Mouse (Mus musculus): ENCODE measurements around the gene Rptor.

The Rptor gene

DNA sequence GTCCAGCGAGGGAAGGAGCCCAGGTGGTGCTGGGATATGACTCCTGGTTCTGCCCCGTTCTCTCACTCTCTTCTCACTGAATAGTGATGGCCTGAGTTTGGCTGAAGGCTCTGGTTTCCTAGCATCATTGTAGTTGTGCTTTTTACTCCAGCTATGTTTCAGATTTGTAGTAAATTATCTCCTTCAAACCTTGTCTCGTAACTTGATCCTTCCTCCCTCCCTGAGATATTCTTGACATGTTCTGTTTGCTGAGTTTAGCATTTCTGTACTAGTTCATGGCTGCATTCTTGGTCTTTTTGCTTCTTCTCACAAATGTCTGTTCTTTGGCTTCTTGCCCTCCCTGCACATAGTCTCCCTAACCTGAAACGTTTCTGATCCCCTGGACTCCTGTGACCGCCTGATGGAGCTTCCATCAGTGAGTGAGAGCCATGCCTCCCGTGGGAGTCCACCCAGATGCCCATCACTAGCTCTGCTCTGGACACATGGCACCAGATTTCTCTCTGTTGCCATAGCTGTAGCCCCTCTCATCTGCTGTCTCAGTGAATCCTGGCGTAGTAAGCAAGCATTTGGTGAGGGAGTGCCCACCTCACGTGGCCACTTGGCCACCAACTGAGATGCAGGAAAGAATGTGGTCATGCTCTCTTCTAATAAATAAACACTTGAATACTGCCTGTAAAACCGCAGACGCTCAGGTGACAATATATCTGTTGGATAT lies 91.6 kb downstream of the Rptor start:
- DNase-seq: no peak

- no peak for DNase-seq
These were observed 93.7 kb downstream of the Rptor start for GRCm38 (mm10) chr11:119696401-119696800.

- no peak for DNase-seq
These were observed 102.8 kb downstream of the Rptor start for GRCm38 (mm10) chr11:119705381-119706066.

DNA sequence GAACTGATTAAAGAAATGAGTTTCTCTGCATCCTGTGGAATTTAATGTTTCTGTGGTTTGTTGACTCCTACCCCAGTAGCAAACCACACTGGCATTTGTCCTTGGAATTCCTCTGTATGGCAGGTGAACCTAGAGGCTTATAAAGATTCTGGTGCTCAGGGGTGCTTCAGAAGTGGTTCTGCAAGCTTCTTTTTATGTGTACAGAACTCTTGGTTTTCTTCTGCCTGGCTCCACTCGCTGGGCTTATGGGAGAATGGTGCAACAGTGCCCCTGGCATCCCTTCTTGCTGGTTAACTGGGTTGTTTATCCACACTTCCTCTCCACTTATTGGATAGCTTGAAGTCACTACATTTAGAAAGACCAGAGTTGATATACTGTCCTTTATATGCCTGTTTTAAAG lies 104.6 kb downstream of the Rptor start:
- DNase-seq: no peak

DNA sequence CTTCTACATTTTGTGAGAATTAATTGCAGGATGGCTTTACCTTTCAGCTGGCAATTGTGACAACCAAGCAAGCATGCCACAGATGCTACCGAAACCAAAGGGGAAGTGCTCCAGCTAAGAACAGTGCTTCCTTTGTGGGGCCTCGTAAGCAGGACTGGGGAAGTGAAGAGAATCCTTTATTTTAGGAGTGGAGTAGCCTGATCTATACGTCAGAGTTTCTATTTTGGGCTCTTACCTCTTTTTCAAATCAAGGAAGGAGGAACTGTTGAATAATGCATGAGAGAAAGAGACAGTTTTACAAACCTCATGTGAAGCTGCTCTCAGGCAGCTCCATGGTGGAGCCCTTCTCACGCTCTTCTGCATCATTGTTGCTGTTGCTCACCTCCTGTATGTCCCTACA lies 106.5 kb downstream of the Rptor start:
- DNase-seq: no peak

GRCm38 (mm10) chr11:119710338-119710737 lies 107.6 kb downstream of the Rptor start:
- no peak for DNase-seq

GRCm38 (mm10) chr11:119710822-119711221 lies 108.1 kb downstream of the Rptor start:
- DNase-seq: no peak

DNA sequence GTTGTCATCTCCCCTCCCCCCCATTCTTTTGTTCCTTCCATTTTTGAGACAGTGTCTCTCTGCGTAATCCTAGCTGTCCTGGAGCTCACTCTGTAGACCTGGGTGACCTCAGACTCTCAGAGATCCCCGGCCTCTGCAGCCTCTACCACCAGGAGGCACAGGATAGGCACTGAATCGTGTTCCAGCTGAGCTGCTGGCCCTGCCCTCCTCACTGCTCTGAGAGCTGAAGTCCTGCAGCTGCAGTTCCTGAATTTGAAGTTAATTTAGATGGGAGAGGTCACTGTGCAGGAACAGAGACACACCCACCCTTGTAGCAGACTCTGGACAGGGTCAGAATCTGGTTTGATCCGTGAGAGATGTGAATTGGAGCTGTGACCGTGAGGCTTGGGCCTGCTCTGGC lies 112.7 kb downstream of the Rptor start:
- DNase-seq: no peak

GRCm38 (mm10) chr11:119715841-119716596 lies 113.3 kb downstream of the Rptor start:
- no peak for DNase-seq

GRCm38 (mm10) chr11:119718115-119718514 lies 115.4 kb downstream of the Rptor start:
- DNase-seq: no peak

- DNase-seq: no peak
These were observed 117.7 kb downstream of the Rptor start for GRCm38 (mm10) chr11:119720101-119721048.

GRCm38 (mm10) chr11:119724709-119725108 lies 122.0 kb downstream of the Rptor start:
- no peak for DNase-seq

GRCm38 (mm10) chr11:119731382-119731781 lies 128.7 kb downstream of the Rptor start:
- no peak for DNase-seq

- no peak for DNase-seq
These were observed 129.7 kb downstream of the Rptor start for GRCm38 (mm10) chr11:119732362-119732761.

GRCm38 (mm10) chr11:119732961-119733656 lies 130.4 kb downstream of the Rptor start:
- DNase-seq: no peak

DNA sequence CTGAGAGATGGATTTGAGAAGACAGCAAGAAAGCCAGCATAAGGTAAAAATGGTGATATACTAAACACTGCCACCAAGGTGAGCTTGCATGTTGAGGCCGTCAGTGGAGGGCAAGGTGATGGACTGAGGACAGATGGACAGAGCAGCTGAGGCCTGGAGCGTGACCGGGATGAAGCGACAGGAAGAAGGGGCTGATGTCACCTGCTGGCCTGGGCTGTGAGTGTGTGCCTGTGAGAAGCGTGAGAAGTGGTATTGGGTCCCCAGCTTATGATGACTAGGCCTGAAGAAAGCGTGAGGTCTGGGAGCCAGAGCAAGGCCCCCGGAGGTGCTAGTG lies 130.9 kb downstream of the Rptor start:
- no peak for DNase-seq

GRCm38 (mm10) chr11:119735152-119735551 lies 132.4 kb downstream of the Rptor start:
- no peak for DNase-seq

DNA sequence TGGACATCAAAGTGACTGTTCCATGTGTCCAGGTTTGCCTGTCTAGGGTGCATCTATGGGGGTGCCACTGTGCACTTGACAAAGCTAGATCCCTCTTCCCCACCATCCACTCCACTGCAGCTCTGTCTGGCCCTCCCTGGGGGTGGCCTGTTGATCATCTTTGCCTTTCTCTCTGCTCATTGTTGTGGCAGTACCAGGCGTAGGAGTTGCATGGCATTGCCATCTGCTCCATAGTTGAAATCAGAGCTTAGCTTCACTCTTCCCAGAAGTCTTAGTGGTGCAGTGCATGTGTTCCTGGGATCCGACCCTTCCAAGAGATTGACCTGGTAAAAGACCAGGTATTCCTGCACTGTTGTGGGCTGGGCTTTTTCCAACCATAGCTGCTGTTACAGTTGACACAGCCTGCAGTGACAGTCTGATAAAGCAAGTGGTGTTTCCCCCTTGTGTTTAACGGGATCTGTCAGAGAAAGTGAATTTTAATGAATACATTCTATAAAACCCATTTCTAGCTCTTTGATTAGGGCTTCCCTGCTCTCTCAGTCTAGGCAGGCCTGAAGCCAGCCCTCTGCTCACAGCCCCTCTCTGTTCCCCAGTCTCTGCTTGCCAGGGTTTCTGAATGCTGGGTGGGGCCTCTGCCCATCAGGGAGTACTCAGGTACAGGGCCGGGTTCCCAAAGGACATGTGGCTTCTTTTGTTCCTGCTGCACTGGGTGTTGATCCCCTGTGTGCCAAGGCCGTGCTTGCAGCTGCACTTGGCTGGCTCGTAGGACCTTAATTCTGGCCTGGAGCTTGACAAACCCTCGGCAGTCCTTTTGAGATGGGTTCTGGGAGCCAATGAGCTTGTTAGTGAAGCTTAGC lies 136.5 kb downstream of the Rptor start:
- peak; percentile 61 for DNase-seq

DNA sequence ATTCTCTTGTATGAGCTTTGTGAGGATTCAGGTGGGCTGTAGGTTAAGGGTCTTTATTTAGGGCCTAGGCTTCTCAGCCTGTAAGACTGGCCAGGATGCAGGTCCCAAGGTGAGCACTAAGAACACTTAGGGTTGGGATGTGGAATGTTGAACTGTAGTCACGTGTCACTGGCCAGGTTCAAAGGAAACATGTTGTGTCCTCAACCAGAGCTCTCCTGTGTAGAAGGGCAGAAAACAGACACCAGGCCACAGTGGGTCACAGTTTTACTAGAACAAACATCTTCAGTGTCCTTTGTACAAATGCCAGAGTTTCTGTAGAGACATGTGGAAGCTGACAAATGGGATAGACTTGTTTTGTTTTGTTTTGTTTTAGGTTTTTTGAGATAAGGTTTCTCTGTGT lies 138.7 kb downstream of the Rptor start:
- DNase-seq: no peak

DNA sequence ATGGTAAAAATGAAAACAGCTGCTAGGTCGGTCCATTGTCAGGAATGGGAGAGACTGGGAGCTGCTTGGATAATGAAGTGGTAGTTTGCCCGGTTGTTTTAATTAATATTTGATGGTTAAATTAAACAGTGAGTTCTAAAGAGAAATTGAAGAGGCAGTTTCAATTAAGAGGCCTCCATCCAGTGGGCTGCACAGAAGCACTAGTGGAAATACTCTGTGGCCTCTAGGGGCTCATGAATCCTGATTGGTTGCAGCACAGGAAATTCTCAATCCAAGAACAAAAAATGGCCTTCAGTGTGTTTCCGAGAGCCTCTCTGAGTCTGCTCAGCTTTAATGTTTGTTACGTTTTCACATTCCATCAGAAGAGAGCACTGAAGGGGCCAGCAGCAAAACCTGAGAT lies 141.7 kb downstream of the Rptor start:
- no peak for DNase-seq

DNA sequence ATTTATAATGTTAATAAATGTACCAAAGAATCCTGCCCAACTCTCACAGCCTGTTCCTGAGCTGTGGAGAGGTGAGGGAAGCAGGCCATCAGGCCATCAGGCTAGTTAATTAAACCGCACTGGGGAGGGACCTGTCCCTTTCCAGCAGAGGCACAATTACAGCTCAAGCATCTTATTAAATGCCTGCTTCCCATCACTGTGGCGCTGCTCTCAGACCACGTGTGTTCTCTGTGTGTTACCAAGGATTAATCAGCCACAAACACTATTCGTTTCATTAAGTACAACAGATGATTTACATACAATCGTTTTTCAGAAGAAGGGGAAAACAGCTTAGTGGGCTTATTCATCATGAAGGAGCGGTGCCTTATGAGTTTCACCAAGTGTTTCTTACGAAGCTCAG lies 142.6 kb downstream of the Rptor start:
- no peak for DNase-seq
